Mouse (Mus musculus): ENCODE measurements at regions not wholly inside any gene's neighbourhood (a gene's known extent, or its start where the extent isn't known, plus 50 kb on each side); places are given as distances from the start of the nearest gene placed in this dataset.

GRCm38 (mm10) chr14:14628673-14629072 is 73.4 kb upstream of the Slc4a7 start:
- Histone ChIP-seq H3K4me1 (ENCODE audit: control insufficient read depth, insufficient read depth, low read length) (peaks cover 1% of the 10 kb centered on the region; the same call in 1 of the 2 replicates), H3K4me3 (ENCODE audit: insufficient read depth, low read length) (no peak overlapping the region), H3K27ac (ENCODE audit: insufficient read depth, low read length) (no peak overlapping the region)
- TF ChIP-seq CTCF (IDR thresholded peaks at IDR 0.05; ENCODE audit: extremely low read depth, insufficient read depth, low read length) (no peak), POLR2A (IDR thresholded peaks at IDR 0.05; ENCODE audit: extremely low read depth, insufficient read depth, low read length) (no peak)

GRCm38 (mm10) chr14:14631750-14632149 is 70.3 kb upstream of the Slc4a7 start:
- Histone ChIP-seq H3K4me1 (ENCODE audit: control insufficient read depth, insufficient read depth, low read length) (peaks cover 1% of the 10 kb centered on the region; the same call in 1 of the 2 replicates), H3K27ac (ENCODE audit: insufficient read depth, low read length) (no peak overlapping the region), H3K4me3 (ENCODE audit: insufficient read depth, low read length) (no peak overlapping the region)
- no peak for TF ChIP-seq CTCF (IDR thresholded peaks at IDR 0.05; ENCODE audit: extremely low read depth, insufficient read depth, low read length)
- no peak for TF ChIP-seq POLR2A (IDR thresholded peaks at IDR 0.05; ENCODE audit: extremely low read depth, insufficient read depth, low read length)

- Histone ChIP-seq H3K27ac (ENCODE audit: insufficient read depth, low read length) (no peak overlapping the region), H3K4me1 (ENCODE audit: control insufficient read depth, insufficient read depth, low read length) (peaks cover 1% of the 10 kb centered on the region; the same call in 1 of the 2 replicates), H3K4me3 (ENCODE audit: insufficient read depth, low read length) (0 out of 2 replicates have a peak overlapping the region, but pooled peaks have one; percentile 24)
- TF ChIP-seq CTCF (IDR thresholded peaks at IDR 0.05; ENCODE audit: extremely low read depth, insufficient read depth, low read length) (no peak), POLR2A (IDR thresholded peaks at IDR 0.05; ENCODE audit: extremely low read depth, insufficient read depth, low read length) (no peak)
Observed at GRCm38 (mm10) chr14:14632471-14632870, 69.6 kb upstream of the Slc4a7 start.

- Histone ChIP-seq H3K27ac (ENCODE audit: insufficient read depth, low read length) (peak overlapping the region; percentile 1; the same call in 1 of the 2 replicates), H3K4me1 (ENCODE audit: control insufficient read depth, insufficient read depth, low read length) (peaks cover 1% of the 10 kb centered on the region; the same call in 1 of the 2 replicates)
Observed at GRCm38 (mm10) chr14:14632951-14633931, 68.8 kb upstream of the Slc4a7 start.

GRCm38 (mm10) chr14:14634021-14634420 is 68.1 kb upstream of the Slc4a7 start:
- no peak for TF ChIP-seq CTCF (IDR thresholded peaks at IDR 0.05; ENCODE audit: extremely low read depth, insufficient read depth, low read length)
- no peak for TF ChIP-seq POLR2A (IDR thresholded peaks at IDR 0.05; ENCODE audit: extremely low read depth, insufficient read depth, low read length)
- H3K4me1 ChIP-seq (ENCODE audit: control insufficient read depth, insufficient read depth, low read length), result peaks cover 1% of the 10 kb centered on the region; the same call in 1 of the 2 replicates
- H3K27ac ChIP-seq (ENCODE audit: insufficient read depth, low read length), result no peak overlapping the region
- H3K4me3 ChIP-seq (ENCODE audit: insufficient read depth, low read length), result no peak overlapping the region

More at GRCm38 (mm10) chr14:14632951-14633931, 68.8 kb upstream of the Slc4a7 start:
- no peak overlapping the region for H3K4me3 ChIP-seq (ENCODE audit: insufficient read depth, low read length)
- TF ChIP-seq POLR2A (IDR thresholded peaks at IDR 0.05; ENCODE audit: extremely low read depth, insufficient read depth, low read length), result no peak

- Histone ChIP-seq H3K4me3 (ENCODE audit: insufficient read depth, low read length) (no peak overlapping the region), H3K27ac (ENCODE audit: insufficient read depth, low read length) (no peak overlapping the region), H3K4me1 (ENCODE audit: control insufficient read depth, insufficient read depth, low read length) (no peaks in the 10 kb centered on the region)
- no peak for TF ChIP-seq CTCF (IDR thresholded peaks at IDR 0.05; ENCODE audit: extremely low read depth, insufficient read depth, low read length)
- TF ChIP-seq POLR2A (IDR thresholded peaks at IDR 0.05; ENCODE audit: extremely low read depth, insufficient read depth, low read length), result no peak
Observed at GRCm38 (mm10) chr14:14639102-14640015, 62.7 kb upstream of the Slc4a7 start.

- no peak overlapping the region for H3K27ac ChIP-seq (ENCODE audit: insufficient read depth, low read length)
- no peaks in the 10 kb centered on the region for H3K4me1 ChIP-seq (ENCODE audit: control insufficient read depth, insufficient read depth, low read length)
- TF ChIP-seq POLR2A (IDR thresholded peaks at IDR 0.05; ENCODE audit: extremely low read depth, insufficient read depth, low read length), result no peak
- no peak for TF ChIP-seq CTCF (IDR thresholded peaks at IDR 0.05; ENCODE audit: extremely low read depth, insufficient read depth, low read length)
- no peak overlapping the region for H3K4me3 ChIP-seq (ENCODE audit: insufficient read depth, low read length)
Observed at GRCm38 (mm10) chr14:14640023-14640441, 62.0 kb upstream of the Slc4a7 start.

- Histone ChIP-seq H3K4me1 (ENCODE audit: control insufficient read depth, insufficient read depth, low read length) (no peaks in the 10 kb centered on the region), H3K27ac (ENCODE audit: insufficient read depth, low read length) (no peak overlapping the region), H3K4me3 (ENCODE audit: insufficient read depth, low read length) (no peak overlapping the region)
- TF ChIP-seq POLR2A (IDR thresholded peaks at IDR 0.05; ENCODE audit: extremely low read depth, insufficient read depth, low read length) (no peak), CTCF (IDR thresholded peaks at IDR 0.05; ENCODE audit: extremely low read depth, insufficient read depth, low read length) (no peak)
Observed at GRCm38 (mm10) chr14:14640557-14640956, 61.5 kb upstream of the Slc4a7 start.

GRCm38 (mm10) chr14:14643533-14643932 is 58.5 kb upstream of the Slc4a7 start:
- Histone ChIP-seq H3K27ac (ENCODE audit: insufficient read depth, low read length) (no peak overlapping the region), H3K4me1 (ENCODE audit: control insufficient read depth, insufficient read depth, low read length) (no peaks in the 10 kb centered on the region), H3K4me3 (ENCODE audit: insufficient read depth, low read length) (no peak overlapping the region)
- TF ChIP-seq CTCF (IDR thresholded peaks at IDR 0.05; ENCODE audit: extremely low read depth, insufficient read depth, low read length) (no peak), POLR2A (IDR thresholded peaks at IDR 0.05; ENCODE audit: extremely low read depth, insufficient read depth, low read length) (no peak)
